Mouse (Mus musculus) C2C12 (cell line): ENCODE measurements around the gene Trrap. TPM values are rescaled to one million over a fixed set of nuclear protein-coding genes. Genes with fewer than 3 reads are reported as not detected.

Source experiments
- H3K27me3 ChIP-seq: one replicate; pipeline ENCODE4 v1.6.1; 2011; ENCODE audit not compliant: control insufficient read depth, insufficient read depth, insufficient read length
- H3K36me3 ChIP-seq: one replicate; pipeline ENCODE4 v1.6.1; 2011; ENCODE audit not compliant: control insufficient read depth, insufficient read depth
- H3K4me3 ChIP-seq: one replicate; pipeline ENCODE4 v1.5.1; 2011; ENCODE audit warnings: mild to moderate bottlenecking, control low read depth; ENCODE audit not compliant: poor library complexity, insufficient read depth, severe bottlenecking
- H3K79me2 ChIP-seq: one replicate; pipeline ENCODE4 v1.6.1; 2011; ENCODE audit not compliant: control insufficient read depth, insufficient read depth
- H3K79me3 ChIP-seq: one replicate; pipeline ENCODE4 v1.6.1; 2011; ENCODE audit warnings: low read depth, control low read depth
- H3ac ChIP-seq: one replicate; pipeline ENCODE3; 2011; ENCODE audit warnings: low read depth; ENCODE audit not compliant: control insufficient read depth, insufficient read length
- CEBPB ChIP-seq: IDR thresholded peaks from one replicate; pipeline ENCODE4 v1.6.1; 2011; ENCODE audit warnings: low read depth, mild to moderate bottlenecking, control low read depth, moderate library complexity
- CTCF ChIP-seq: IDR thresholded peaks from one replicate; pipeline ENCODE4 v1.5.1; 2011; ENCODE audit not compliant: control insufficient read depth, insufficient read depth, insufficient read length
- FOSL1 ChIP-seq: IDR thresholded peaks from one replicate; pipeline ENCODE4 v1.8.0; 2011; ENCODE audit warnings: mild to moderate bottlenecking, low read length; ENCODE audit not compliant: poor library complexity, insufficient read depth, severe bottlenecking
- MAX ChIP-seq: IDR thresholded peaks from one replicate; pipeline ENCODE4 v1.6.1; 2011; ENCODE audit warnings: mild to moderate bottlenecking, control low read depth
- MYOD1 ChIP-seq: IDR thresholded peaks from one replicate; pipeline ENCODE4 v1.6.1; 2011; ENCODE audit warnings: low read depth; ENCODE audit not compliant: control insufficient read depth, insufficient read length
- MYOG ChIP-seq: IDR thresholded peaks from one replicate; pipeline ENCODE4 v1.6.1; 2011; ENCODE audit not compliant: control insufficient read depth, insufficient read length; ENCODE audit errors: extremely low read depth
- USF1 ChIP-seq: IDR thresholded peaks from one replicate; pipeline ENCODE4 v1.6.1; 2011; ENCODE audit warnings: low read depth, mild to moderate bottlenecking, control low read depth, moderate library complexity
- polyA plus RNA-seq: library from polyadenylated mRNA; unstranded; fragments of >200 nt; fragmentation: generic; extraction: Trizol; gene quantifications from one replicate; pipeline ENCODE4 v1.2.1, GENCODE M21; 2012; ENCODE audit warnings: missing spikeins

The Trrap gene
- polyA plus RNA-seq, 1 experiment, result 42.0 TPM

GRCm38 (mm10) chr5:144806931-144807330 is 39.4 kb downstream of the Trrap start:
- no peak for TF ChIP-seq MYOD1
- no peak for TF ChIP-seq FOSL1
- no peak for TF ChIP-seq USF1
- TF ChIP-seq MYOG, result no peak
- TF ChIP-seq CTCF, result no peak
- TF ChIP-seq CEBPB, result no peak
- no peak for TF ChIP-seq MAX
- Histone ChIP-seq H3K79me3 (no peaks in the 10 kb centered on the region), H3K4me3 (no peak overlapping the region), H3ac (no peak overlapping the region), H3K79me2 (no peaks in the 10 kb centered on the region), H3K36me3 (peaks cover 78% of the 10 kb centered on the region), H3K27me3 (no peaks in the 10 kb centered on the region)

- TF ChIP-seq MYOD1 (no peak), CTCF (no peak), CEBPB (no peak), MAX (no peak), MYOG (no peak), FOSL1 (no peak), USF1 (no peak)
- Histone ChIP-seq H3K4me3 (no peak overlapping the region), H3K36me3 (peaks cover 82% of the 10 kb centered on the region), H3K27me3 (no peaks in the 10 kb centered on the region), H3K79me3 (no peaks in the 10 kb centered on the region), H3ac (no peak overlapping the region), H3K79me2 (no peaks in the 10 kb centered on the region)
Measured at GRCm38 (mm10) chr5:144828365-144829102, 61.0 kb downstream of the Trrap start.

- TF ChIP-seq MYOD1 (no peak), USF1 (no peak), MYOG (no peak), FOSL1 (no peak), MAX (no peak), CTCF (no peak), CEBPB (no peak)
Measured at GRCm38 (mm10) chr5:144829631-144830030, 62.1 kb downstream of the Trrap start.

GRCm38 (mm10) chr5:144831840-144832469 is 64.4 kb downstream of the Trrap start:
- TF ChIP-seq MAX, result no peak
- no peak for TF ChIP-seq CEBPB
- no peak for TF ChIP-seq USF1
- no peak for TF ChIP-seq FOSL1
- no peak for TF ChIP-seq CTCF
- no peak for TF ChIP-seq MYOG
- no peak for TF ChIP-seq MYOD1
- no peak overlapping the region for H3ac ChIP-seq
- H3K36me3 ChIP-seq, result peaks cover 82% of the 10 kb centered on the region
- H3K27me3 ChIP-seq, result no peaks in the 10 kb centered on the region
- H3K4me3 ChIP-seq, result no peak overlapping the region
- no peaks in the 10 kb centered on the region for H3K79me2 ChIP-seq
- H3K79me3 ChIP-seq, result no peaks in the 10 kb centered on the region

More at GRCm38 (mm10) chr5:144829631-144830030, 62.1 kb downstream of the Trrap start:
- H3K36me3 ChIP-seq, result peaks cover 83% of the 10 kb centered on the region
- H3ac ChIP-seq, result no peak overlapping the region
- H3K27me3 ChIP-seq, result no peaks in the 10 kb centered on the region
- no peaks in the 10 kb centered on the region for H3K79me3 ChIP-seq
- H3K4me3 ChIP-seq, result no peak overlapping the region
- H3K79me2 ChIP-seq, result no peaks in the 10 kb centered on the region

- Histone ChIP-seq H3K36me3 (peaks cover 91% of the 10 kb centered on the region), H3K79me3 (no peaks in the 10 kb centered on the region), H3K4me3 (no peak overlapping the region), H3K79me2 (no peaks in the 10 kb centered on the region), H3K27me3 (no peaks in the 10 kb centered on the region), H3ac (no peak overlapping the region)
- TF ChIP-seq USF1, result no peak
Measured at GRCm38 (mm10) chr5:144836100-144836499, 68.6 kb downstream of the Trrap start.
